Mouse (Mus musculus) kidney, postnatal 25 days (tissue): ENCODE measurements around the gene Arhgap18.
A peak's percentile ranks its signal among the peaks of the same experiment; 100 is the strongest.
"Not testable (repeated sequence)": the region's sequence is repeated elsewhere in the genome, so short reads cannot be mapped to it uniquely, and the experiment has no call there.

Source experiments
- DNase-seq, 2 experiments: peaks; one replicate each; pipeline ENCODE4 v3.0.0; 2021; ENCODE audit warnings: mixed read lengths in 2 of 2

Gene Arhgap18

DNA sequence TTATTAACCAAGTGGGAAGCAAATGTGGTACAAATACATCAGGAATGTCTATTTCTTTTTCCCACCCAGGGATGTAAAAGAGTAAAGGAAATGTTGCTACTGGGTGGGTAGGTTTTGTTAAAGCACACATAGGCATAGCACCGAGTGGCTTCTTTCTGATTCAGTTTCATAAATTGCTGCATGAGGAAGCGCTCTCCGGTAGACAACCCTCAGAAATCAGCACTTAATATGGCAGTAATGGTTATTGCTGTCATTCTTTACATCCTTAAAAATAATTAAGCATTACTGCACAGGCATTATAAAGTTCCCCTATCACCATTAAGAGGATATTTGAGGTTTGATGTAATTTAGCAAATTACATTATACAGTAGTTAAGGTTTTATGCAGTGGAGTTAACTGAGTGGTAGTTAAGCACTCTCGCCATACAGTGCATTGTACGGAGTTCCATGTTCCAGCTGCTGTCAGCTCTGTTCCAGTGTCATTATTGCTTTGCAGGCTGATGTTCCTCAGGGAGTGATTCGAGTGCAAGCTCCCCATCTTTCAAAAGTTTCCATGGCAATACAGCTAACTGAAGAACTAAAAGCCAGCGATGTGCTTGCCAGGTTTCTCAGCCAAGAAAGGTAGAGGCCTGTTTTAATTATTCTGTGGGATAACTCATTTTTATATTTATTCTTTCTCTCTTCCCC, 159.0 kb downstream of the Arhgap18 start:
- no peak for DNase-seq

DNA sequence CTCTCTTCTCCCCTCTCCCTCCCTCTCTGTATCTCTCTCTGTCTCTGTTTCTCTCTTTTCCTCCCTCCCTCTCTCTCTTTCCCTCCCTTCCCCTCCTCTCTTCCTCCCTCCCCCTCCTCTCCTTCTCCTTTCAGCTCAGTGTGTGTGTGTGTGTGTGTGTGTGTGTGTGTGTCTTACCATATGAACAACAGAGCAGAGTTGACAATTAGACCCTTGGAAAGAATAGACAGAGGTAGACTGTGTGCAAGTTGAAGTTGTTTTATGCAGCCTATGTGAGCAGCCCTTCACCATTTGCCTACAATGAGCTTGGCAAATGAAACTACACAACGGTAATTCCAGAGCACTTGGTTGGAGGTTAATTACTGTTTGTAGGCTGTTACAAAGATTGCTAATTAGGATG, 159.6 kb downstream of the Arhgap18 start:
- DNase-seq = no peak

GRCm38 (mm10) chr10:26919307-26919977, 166.2 kb downstream of the Arhgap18 start:
- DNase-seq = peak; percentile 43 to 59

DNA sequence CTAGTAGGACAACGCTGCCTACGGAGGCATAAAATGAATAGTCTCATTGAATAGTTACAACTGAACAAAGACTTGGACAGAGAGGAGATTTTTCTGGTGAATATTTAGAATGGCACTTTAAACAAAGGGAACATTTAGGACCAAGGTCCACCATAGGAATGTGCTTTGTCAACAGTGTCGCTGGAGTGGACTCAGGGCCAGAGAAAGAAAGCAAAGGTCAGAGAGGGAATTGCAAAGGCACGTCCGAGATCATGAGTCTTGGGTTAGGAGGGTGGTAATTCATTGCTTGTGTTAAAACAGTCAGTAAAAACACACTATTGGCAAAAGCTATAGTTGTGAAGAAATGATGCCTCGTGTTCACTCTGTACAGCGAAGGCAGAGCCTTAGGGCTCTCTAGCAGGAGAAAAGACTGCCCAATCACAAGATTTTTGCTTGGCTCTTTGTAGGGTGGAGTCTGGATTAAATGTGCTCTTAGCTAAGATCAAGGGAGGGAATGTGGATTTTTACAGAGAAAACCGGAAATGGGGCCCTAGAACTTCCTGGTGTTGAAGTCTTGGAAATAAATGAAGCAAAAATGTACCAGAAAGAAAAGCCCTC, 167.3 kb downstream of the Arhgap18 start:
- peak; percentile 58 to 81 for DNase-seq

GRCm38 (mm10) chr10:26936056-26936455, 182.8 kb downstream of the Arhgap18 start:
- DNase-seq = not testable (repeated sequence)

DNA sequence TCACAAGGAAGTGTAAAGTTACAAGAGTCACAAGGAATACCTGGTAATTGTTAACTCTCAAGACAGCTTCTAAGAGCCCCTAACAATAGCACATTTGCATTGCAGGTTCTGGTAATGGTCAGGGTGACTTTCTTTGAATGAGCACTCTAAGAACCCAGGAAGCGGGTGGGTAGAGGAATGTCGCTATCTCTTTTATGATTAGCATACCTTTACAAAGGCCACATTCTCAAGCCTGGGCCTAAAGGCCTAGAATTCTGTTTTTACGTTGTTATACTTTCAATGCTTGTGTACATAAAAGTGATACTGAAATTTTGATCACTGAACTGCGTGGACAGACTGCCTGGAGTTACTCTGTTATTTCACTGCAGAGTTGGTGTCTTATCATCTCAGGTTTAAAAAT, 185.2 kb downstream of the Arhgap18 start:
- not testable (repeated sequence) for DNase-seq

GRCm38 (mm10) chr10:26939549-26939948, 186.3 kb downstream of the Arhgap18 start:
- DNase-seq = no peak

DNA sequence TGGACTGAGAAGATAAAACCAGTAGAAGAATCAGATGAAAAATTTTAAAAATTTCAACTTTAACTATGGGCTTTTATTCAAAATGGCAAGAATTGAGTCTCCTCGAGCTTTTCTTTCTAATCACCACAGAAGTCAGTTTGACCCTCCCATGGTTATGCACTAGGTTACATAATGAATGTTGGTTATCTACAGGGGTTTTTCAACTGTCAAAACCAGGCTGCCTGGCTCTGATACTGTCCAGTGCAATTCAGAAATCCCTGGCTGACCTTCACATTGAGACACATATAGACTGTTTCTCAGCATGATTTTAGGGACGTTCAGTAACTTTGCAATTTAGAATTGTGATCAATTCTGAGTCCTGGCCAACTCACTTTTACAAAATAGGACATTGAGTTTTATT, 195.1 kb downstream of the Arhgap18 start:
- no peak for DNase-seq

GRCm38 (mm10) chr10:26949667-26950066, 196.4 kb downstream of the Arhgap18 start:
- DNase-seq = no peak

DNA sequence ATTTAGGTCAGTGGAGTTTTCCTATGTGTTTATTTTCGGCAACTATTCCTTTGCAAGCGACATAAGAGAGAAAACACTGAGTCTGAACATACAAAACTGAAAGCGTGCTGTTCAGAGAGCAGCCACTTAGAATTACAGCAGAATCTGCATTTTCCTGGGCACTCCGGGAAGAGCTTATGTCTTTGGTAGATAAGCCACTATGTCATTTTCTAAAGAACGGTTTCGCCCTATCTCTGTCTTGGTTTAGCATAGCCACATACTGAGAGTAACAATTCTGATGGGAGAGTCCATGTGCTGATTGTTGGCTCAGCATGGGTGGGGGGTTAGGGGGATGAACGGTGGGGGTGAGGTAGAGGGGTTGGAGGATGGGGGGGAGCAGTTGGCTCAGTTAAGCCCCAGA, 197.2 kb downstream of the Arhgap18 start:
- DNase-seq = no peak

GRCm38 (mm10) chr10:26958513-26958912, 205.3 kb downstream of the Arhgap18 start:
- DNase-seq = no peak
